Mouse (Mus musculus): ENCODE results near the gene Coq7. TPM values are rescaled to one million over a fixed set of nuclear protein-coding genes. Genes with fewer than 3 reads are reported as not detected.

The Coq7 gene
- polyA plus RNA-seq, 1 experiment = 10.9 TPM

GRCm38 (mm10) chr7:118481047-118481810 lies 51.9 kb downstream of the Coq7 start:
- Histone ChIP-seq H3K4me1 (ENCODE audit: control insufficient read depth, insufficient read depth, insufficient read length) (no peaks in the 10 kb centered on the region; the same call in 1 of the 2 replicates), H3K4me3 (ENCODE audit: extremely low read depth, insufficient read depth, insufficient read length) (no peak overlapping the region), H3K27me3 (ENCODE audit: control insufficient read depth, insufficient read depth, low read length) (no peaks in the 10 kb centered on the region), H3K36me3 (ENCODE audit: control insufficient read depth, insufficient read depth, low read length) (no peaks in the 10 kb centered on the region), H3K27ac (ENCODE audit: insufficient read depth, low read length) (no peak overlapping the region)
- TF ChIP-seq CTCF (IDR thresholded peaks at IDR 0.05; ENCODE audit: extremely low read depth, insufficient read depth, insufficient read length, insufficient replicate concordance) = no peak
- TF ChIP-seq POLR2A (IDR thresholded peaks at IDR 0.05; ENCODE audit: low read depth, low read length) = no peak
- WGBS = 81% methylated on average over 10 of the region's 10 CpGs
- no peak for DNase-seq (ENCODE audit: low read depth in 1 of 2, low spot score in 2 of 2)

GRCm38 (mm10) chr7:118480160-118480709 lies 52.9 kb downstream of the Coq7 start:
- Histone ChIP-seq H3K27ac (ENCODE audit: insufficient read depth, low read length) (no peak overlapping the region), H3K27me3 (ENCODE audit: control insufficient read depth, insufficient read depth, low read length) (no peaks in the 10 kb centered on the region), H3K4me1 (ENCODE audit: control insufficient read depth, insufficient read depth, insufficient read length) (no peaks in the 10 kb centered on the region; the same call in 1 of the 2 replicates), H3K36me3 (ENCODE audit: control insufficient read depth, insufficient read depth, low read length) (no peaks in the 10 kb centered on the region), H3K4me3 (ENCODE audit: extremely low read depth, insufficient read depth, insufficient read length) (no peak overlapping the region)
- WGBS = 83% methylated on average over 9 of the region's 9 CpGs
- no peak for TF ChIP-seq POLR2A (IDR thresholded peaks at IDR 0.05; ENCODE audit: low read depth, low read length)
- TF ChIP-seq CTCF (IDR thresholded peaks at IDR 0.05; ENCODE audit: extremely low read depth, insufficient read depth, insufficient read length, insufficient replicate concordance) = no peak
- DNase-seq (ENCODE audit: low read depth in 1 of 2, low spot score in 2 of 2) = no peak

- DNase-seq (ENCODE audit: low read depth in 1 of 2, low spot score in 2 of 2) = no peak
- Histone ChIP-seq H3K4me3 (ENCODE audit: extremely low read depth, insufficient read depth, insufficient read length) (no peak overlapping the region), H3K36me3 (ENCODE audit: control insufficient read depth, insufficient read depth, low read length) (no peaks in the 10 kb centered on the region), H3K27ac (ENCODE audit: insufficient read depth, low read length) (no peak overlapping the region), H3K27me3 (ENCODE audit: control insufficient read depth, insufficient read depth, low read length) (no peaks in the 10 kb centered on the region), H3K4me1 (ENCODE audit: control insufficient read depth, insufficient read depth, insufficient read length) (no peaks in the 10 kb centered on the region; the same call in 1 of the 2 replicates)
- TF ChIP-seq CTCF (IDR thresholded peaks at IDR 0.05; ENCODE audit: extremely low read depth, insufficient read depth, insufficient read length, insufficient replicate concordance) = no peak
- no peak for TF ChIP-seq POLR2A (IDR thresholded peaks at IDR 0.05; ENCODE audit: low read depth, low read length)
- 65% methylated on average over 3 of the region's 3 CpGs for WGBS
These were observed 54.3 kb downstream of the Coq7 start for GRCm38 (mm10) chr7:118478835-118479312.

GRCm38 (mm10) chr7:118476428-118476827 lies 56.7 kb downstream of the Coq7 start:
- TF ChIP-seq POLR2A (IDR thresholded peaks at IDR 0.05; ENCODE audit: low read depth, low read length) (no peak), CTCF (IDR thresholded peaks at IDR 0.05; ENCODE audit: extremely low read depth, insufficient read depth, insufficient read length, insufficient replicate concordance) (no peak)
- 86% methylated on average over 5 of the region's 5 CpGs for WGBS
- Histone ChIP-seq H3K27me3 (ENCODE audit: control insufficient read depth, insufficient read depth, low read length) (no peaks in the 10 kb centered on the region), H3K27ac (ENCODE audit: insufficient read depth, low read length) (no peak overlapping the region), H3K4me1 (ENCODE audit: control insufficient read depth, insufficient read depth, insufficient read length) (no peaks in the 10 kb centered on the region), H3K4me3 (ENCODE audit: extremely low read depth, insufficient read depth, insufficient read length) (no peak overlapping the region), H3K36me3 (ENCODE audit: control insufficient read depth, insufficient read depth, low read length) (no peaks in the 10 kb centered on the region)
- no peak for DNase-seq (ENCODE audit: low read depth in 1 of 2, low spot score in 2 of 2)

- TF ChIP-seq POLR2A (IDR thresholded peaks at IDR 0.05; ENCODE audit: low read depth, low read length) (no peak), CTCF (IDR thresholded peaks at IDR 0.05; ENCODE audit: extremely low read depth, insufficient read depth, insufficient read length, insufficient replicate concordance) (no peak)
- no peaks in the 10 kb centered on the region for H3K36me3 ChIP-seq (ENCODE audit: control insufficient read depth, insufficient read depth, low read length)
- H3K27ac ChIP-seq (ENCODE audit: insufficient read depth, low read length) = no peak overlapping the region
- 85% methylated on average over 7 of the region's 7 CpGs for WGBS
- no peak for DNase-seq (ENCODE audit: low read depth in 1 of 2, low spot score in 2 of 2)
- H3K27me3 ChIP-seq (ENCODE audit: control insufficient read depth, insufficient read depth, low read length) = no peaks in the 10 kb centered on the region
- no peak overlapping the region for H3K4me3 ChIP-seq (ENCODE audit: extremely low read depth, insufficient read depth, insufficient read length)
- H3K4me1 ChIP-seq (ENCODE audit: control insufficient read depth, insufficient read depth, insufficient read length) = no peaks in the 10 kb centered on the region
These were observed 58.0 kb downstream of the Coq7 start for GRCm38 (mm10) chr7:118475008-118475705.

- Histone ChIP-seq H3K4me3 (ENCODE audit: extremely low read depth, insufficient read depth, insufficient read length) (no peak overlapping the region), H3K27me3 (ENCODE audit: control insufficient read depth, insufficient read depth, low read length) (no peaks in the 10 kb centered on the region), H3K27ac (ENCODE audit: insufficient read depth, low read length) (no peak overlapping the region), H3K4me1 (ENCODE audit: control insufficient read depth, insufficient read depth, insufficient read length) (no peaks in the 10 kb centered on the region), H3K36me3 (ENCODE audit: control insufficient read depth, insufficient read depth, low read length) (no peaks in the 10 kb centered on the region)
- no peak for DNase-seq (ENCODE audit: low read depth in 1 of 2, low spot score in 2 of 2)
- WGBS = 90% methylated on average over 1 of the region's 1 CpGs
- no peak for TF ChIP-seq POLR2A (IDR thresholded peaks at IDR 0.05; ENCODE audit: low read depth, low read length)
- no peak for TF ChIP-seq CTCF (IDR thresholded peaks at IDR 0.05; ENCODE audit: extremely low read depth, insufficient read depth, insufficient read length, insufficient replicate concordance)
These were observed 60.3 kb downstream of the Coq7 start for GRCm38 (mm10) chr7:118472886-118473285.

Measured in spleen, adult 2 months (tissue).